Mouse (Mus musculus) embryonic fibroblast, embryonic 13.5 days (primary cell): Measurements from ENCODE around the gene Magi2. TPM values are rescaled to one million over a fixed set of nuclear protein-coding genes. Genes with fewer than 3 reads are reported as not detected.

Experiments
- H3K27ac ChIP-seq: 2 replicates; pipeline ENCODE4 v1.5.1; 2012; ENCODE audit warnings: low read length, control low read depth, inconsistent platforms; ENCODE audit not compliant: insufficient read depth
- H3K4me1 ChIP-seq: 2 replicates; pipeline ENCODE4 v1.6.1; 2011; ENCODE audit warnings: low read length; ENCODE audit not compliant: control insufficient read depth, insufficient read depth
- H3K4me3 ChIP-seq: 2 replicates; pipeline ENCODE4 v1.5.1; 2011; ENCODE audit warnings: mild to moderate bottlenecking, control low read depth, low read length; ENCODE audit not compliant: insufficient read depth
- CTCF ChIP-seq: IDR thresholded peaks from 2 replicates; pipeline ENCODE4 v1.5.1; 2011; ENCODE audit warnings: mild to moderate bottlenecking, control low read depth, low read length, moderate library complexity, borderline replicate concordance; ENCODE audit not compliant: insufficient read depth
- POLR2A ChIP-seq: IDR thresholded peaks from 2 replicates; pipeline ENCODE4 v1.6.1; 2011; ENCODE audit warnings: low read depth, mild to moderate bottlenecking, control low read depth, low read length, moderate library complexity
- polyA plus RNA-seq: library from polyadenylated mRNA; stranded (reverse); fragments of >200 nt; gene quantifications from 2 replicates; pipeline ENCODE4 v1.2.4, GENCODE M21; 2011; ENCODE audit warnings: low read depth; ENCODE audit not compliant: missing spikeins, insufficient read length

Gene Magi2
- polyA plus RNA-seq, 1 experiment, result 4.6 TPM

DNA sequence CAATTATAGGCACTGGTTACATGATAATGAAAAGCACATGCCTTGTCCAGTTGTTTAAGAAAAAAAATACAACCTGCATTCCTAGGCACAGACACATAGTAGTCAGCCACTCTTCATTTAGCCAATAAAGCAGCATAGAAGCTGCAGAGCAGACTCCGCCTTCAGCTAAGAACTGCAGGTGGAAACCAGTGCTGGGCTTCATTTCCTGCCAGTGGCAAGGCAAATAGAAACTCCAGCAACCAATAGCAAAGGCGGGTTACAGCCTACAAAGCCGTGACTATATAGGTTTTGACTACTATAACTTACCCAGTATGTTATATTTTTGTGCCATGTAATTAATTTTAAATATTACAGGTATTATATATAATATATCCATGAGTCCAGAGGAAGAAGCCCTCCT lies 1135.3 kb downstream of the Magi2 start:
- H3K4me1 ChIP-seq, result no peaks in the 10 kb centered on the region
- no peak overlapping the region for H3K4me3 ChIP-seq
- H3K27ac ChIP-seq, result no peak overlapping the region
- TF ChIP-seq CTCF (no peak), POLR2A (no peak)

DNA sequence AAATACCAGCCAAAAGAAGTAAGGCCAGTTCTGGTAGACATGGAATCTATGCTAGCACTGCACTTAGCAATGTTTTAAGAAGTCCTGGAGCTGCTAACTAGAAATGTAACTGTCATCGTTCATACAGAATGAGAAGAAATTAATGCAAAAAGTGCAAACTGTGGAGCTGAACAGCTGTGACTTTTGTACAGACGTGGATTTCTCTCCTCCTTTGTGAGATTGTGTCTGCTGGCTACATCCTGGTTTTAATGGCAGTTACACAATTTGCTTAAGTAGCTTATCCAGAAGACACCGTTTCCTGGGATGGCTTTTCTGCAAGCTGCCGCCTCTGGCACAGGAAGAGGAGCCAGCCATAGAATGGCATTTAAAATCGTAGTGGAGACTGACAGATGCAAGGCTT lies 1136.4 kb downstream of the Magi2 start:
- Histone ChIP-seq H3K27ac (no peak overlapping the region), H3K4me1 (no peaks in the 10 kb centered on the region), H3K4me3 (no peak overlapping the region)
- TF ChIP-seq POLR2A, result no peak
- no peak for TF ChIP-seq CTCF

DNA sequence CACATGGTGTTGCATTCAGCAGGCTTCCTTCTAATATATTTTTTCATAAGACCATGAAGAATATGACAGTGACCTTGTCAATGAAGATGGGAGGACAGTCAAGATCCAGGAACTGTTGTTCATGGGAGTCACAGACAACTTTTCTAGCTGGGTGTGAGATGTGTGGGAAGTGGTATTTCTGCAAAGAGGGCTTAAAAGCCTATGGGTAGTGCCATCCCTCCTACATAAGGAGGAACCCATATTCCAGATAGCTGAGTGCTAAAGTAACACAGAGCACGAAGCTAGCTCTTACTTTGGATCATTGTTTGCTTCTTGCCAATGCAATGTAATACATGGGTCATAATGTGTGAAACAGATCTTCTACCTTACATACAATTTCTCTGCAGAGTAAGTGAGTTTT lies 1146.8 kb downstream of the Magi2 start:
- no peak overlapping the region for H3K27ac ChIP-seq
- 0 out of 2 replicates have a peak, but pooled peaks cover 2% of the 10 kb centered on the region for H3K4me1 ChIP-seq
- no peak overlapping the region for H3K4me3 ChIP-seq
- TF ChIP-seq POLR2A (no peak), CTCF (no peak)

DNA sequence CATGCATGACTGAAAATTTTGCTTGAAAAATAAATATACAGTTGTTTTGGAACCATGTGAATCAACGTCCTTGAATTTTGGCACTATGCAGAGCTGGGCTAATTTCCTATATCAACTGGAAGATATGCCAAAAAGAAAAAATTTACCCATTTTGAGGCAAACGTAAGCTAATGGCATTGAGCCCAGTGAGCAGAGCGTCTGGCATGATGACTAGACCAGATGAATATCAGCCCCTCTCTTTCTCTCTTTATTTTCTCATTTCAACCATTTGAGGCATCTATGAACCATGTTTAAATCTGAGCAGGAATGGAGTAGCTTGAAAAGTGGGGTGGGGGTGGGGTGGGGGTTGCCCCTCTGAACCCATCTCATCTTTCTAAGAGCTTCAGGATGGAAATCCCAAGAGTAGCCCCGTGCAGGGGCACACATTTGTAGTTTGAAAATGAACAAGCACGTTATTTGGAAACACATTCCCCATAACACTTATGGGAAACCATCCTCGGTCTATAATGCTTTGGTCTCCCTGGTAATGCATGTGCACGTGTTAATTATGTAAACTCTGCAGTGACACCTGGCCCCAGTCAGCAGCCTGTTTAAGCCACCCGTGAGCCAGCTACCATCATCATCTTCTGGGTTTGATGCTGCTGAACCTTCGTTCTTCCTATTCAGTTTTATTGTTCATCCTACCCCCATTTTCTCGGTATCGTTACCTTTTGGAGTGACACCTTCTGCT lies 1151.4 kb downstream of the Magi2 start:
- H3K27ac ChIP-seq, result no peak overlapping the region
- no peak overlapping the region for H3K4me3 ChIP-seq
- H3K4me1 ChIP-seq, result peaks cover 2% of the 10 kb centered on the region; the same call in 1 of the 2 replicates
- TF ChIP-seq CTCF, result no peak

DNA sequence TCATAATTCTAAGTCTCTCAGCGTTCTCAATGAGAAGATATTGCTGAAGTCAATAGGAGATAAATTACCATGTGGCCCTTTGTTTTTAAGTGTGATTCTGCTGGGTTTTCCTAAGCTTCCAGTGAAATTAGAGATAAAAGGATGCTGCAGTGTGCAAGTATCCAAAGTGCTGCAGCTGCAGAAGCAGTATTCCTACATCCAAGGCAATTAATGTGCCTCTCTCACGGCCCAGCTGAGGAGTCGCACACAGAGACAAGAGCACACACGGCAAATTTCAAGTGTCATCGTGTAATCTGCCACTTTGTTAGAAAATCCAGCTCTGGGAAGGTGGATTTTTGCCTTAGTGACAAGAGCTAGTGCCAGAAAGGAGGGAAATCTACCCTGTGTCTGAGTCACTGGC lies 1177.7 kb downstream of the Magi2 start:
- Histone ChIP-seq H3K4me3 (no peak overlapping the region), H3K27ac (no peak overlapping the region), H3K4me1 (no peaks in the 10 kb centered on the region)
- TF ChIP-seq CTCF (no peak), POLR2A (no peak)

DNA sequence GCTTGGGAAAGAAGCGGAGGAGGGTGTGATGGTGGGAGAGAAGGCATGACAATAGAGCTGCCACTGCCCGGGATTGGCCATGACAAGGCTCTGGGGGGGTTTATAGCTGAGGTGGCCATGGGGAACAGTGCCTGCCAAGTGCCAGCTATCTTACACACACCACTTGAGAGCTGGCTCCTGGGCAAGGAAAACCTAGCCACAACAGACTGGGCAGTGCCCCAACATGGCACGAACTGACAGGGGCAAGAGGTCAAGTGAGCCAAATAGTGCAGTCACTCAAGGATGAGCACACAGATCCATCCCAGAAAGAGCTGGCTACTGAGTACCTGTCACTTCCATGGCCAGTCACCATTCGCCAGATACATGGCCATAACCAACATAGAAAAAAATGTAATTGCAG lies 1179.8 kb downstream of the Magi2 start:
- Histone ChIP-seq H3K4me3 (no peak overlapping the region), H3K4me1 (no peaks in the 10 kb centered on the region), H3K27ac (no peak overlapping the region)
- no peak for TF ChIP-seq CTCF
- no peak for TF ChIP-seq POLR2A

DNA sequence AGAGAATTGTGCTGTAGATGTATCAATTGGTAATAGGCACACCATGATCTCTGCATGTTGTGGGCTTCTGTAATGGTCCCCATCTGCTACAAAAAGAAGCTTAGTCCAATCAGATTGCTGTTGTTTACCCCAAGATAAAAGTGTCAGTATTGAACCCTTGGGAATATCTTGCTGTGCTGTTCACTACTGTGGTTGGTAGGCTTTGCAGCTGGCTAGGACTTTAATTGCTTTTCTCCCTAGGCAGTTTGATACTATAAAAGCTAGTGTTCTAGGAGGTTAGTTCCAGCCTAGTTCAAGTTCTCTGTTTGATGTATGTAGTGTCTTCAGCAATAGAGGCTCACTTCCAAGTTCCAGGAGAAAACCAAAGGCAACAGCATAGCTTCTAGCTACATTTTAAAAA lies 1188.5 kb downstream of the Magi2 start:
- no peaks in the 10 kb centered on the region for H3K4me1 ChIP-seq
- TF ChIP-seq POLR2A (no peak), CTCF (no peak)
- H3K27ac ChIP-seq, result no peak overlapping the region
- H3K4me3 ChIP-seq, result no peak overlapping the region

DNA sequence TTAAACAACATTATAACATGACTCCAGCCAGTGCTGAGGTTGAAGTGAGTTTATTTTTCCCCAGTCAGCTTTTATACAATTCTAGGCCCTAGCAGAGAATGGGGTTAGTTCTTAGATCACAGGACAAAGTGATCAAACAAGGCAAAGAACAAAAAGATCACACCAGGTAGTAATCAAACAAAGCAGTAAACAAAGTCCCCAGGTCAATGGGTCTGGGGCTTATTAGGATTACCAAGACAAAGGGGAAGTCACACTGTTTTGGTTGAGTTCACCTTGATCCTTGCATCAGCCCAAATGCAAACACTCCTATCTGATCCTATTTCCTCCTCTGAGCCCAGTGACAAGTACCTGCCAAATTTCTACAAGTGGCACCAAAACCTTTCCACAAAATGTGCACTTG lies 1190.5 kb downstream of the Magi2 start:
- Histone ChIP-seq H3K27ac (no peak overlapping the region), H3K4me3 (no peak overlapping the region), H3K4me1 (no peaks in the 10 kb centered on the region)
- TF ChIP-seq POLR2A (no peak), CTCF (no peak)

DNA sequence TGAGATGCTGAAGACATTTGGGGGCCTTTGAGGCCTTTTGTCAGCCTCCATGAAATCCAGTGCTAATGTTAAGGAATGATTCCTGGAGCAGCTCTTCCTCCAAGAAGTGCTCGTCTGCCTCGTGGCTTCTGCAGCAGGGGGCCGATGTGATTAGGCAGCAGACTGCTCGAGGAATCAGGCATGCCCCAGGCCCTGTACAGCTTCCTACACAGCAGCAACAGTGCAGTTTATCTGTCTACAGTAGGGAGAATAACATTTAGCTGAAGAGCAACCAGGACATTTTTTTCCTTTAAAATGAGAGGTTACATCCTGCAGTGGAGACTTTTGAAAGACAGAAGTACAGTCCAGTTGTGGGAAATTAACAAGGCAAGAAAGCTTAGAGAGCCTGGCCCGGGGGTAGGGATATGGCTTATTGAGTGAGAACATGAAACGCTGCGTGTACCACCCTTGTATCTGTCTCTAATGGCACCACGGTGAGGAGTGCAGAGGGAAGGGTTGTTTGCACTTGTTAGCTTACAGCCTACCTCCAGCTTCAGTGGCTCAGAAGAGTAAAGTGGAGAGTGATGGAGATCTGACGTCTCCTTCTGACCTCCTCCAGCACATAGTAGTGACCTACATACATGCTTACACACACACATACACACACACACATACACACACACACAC lies 1205.4 kb downstream of the Magi2 start:
- no peaks in the 10 kb centered on the region for H3K4me1 ChIP-seq
- no peak overlapping the region for H3K27ac ChIP-seq
- no peak for TF ChIP-seq CTCF
- no peak for TF ChIP-seq POLR2A
- H3K4me3 ChIP-seq, result no peak overlapping the region

DNA sequence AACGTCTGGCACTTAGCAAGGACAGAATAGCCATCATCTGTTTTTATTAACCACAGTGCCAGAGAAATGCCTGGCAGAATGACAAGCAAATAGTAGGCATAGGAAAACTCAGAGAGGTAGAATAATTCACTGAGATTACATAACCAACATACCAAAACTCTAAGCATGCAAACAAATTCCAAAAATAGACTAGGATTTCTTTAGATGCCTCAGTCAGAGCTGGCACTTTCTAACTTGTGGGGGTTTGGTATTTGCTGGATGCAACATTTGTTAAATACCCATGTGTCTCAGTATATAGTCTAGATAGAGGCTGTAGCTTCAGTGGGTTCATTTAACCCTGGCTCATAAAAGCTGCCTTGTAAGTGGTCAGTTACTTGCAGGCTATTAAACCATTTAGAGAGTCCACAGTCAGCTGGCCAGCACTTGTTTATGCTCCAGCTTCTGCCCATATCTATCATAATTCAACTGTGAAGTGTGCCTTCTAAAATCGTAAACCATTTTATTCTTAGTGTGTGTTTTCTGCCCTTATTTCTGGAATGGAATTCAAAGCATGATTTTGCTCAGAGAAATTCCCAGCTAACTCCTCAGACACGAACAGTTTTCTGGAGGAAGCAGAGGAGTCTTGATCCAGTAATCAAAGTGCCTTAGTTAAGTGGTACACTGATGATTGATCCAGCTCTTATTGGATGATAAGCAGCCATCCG lies 1219.8 kb downstream of the Magi2 start:
- Histone ChIP-seq H3K27ac (no peak overlapping the region), H3K4me3 (no peak overlapping the region), H3K4me1 (no peaks in the 10 kb centered on the region)
- no peak for TF ChIP-seq CTCF
- TF ChIP-seq POLR2A, result no peak

DNA sequence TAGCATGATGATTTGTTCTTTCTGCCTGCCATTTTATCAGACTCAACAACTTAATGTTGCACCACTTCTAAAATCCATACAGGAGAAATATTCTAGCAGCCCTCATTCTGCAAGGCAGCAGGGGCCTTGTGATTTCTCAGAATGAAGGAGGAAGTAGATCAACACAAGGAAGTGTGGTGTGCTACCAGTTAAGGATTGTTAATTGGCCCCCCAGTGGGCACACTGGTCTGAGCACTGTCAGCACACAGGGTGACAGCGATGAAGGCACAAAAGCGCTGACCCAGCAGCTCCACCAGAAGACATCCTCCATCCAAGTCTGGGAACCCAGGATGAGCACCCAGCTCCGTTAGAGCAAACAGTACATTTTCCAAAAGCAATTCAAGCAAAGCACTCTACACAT lies 1229.3 kb downstream of the Magi2 start:
- Histone ChIP-seq H3K27ac (no peak overlapping the region), H3K4me1 (no peaks in the 10 kb centered on the region)

More for the DNA sequence above, 1229.3 kb downstream of the Magi2 start:
- TF ChIP-seq CTCF (no peak), POLR2A (no peak)
- no peak overlapping the region for H3K4me3 ChIP-seq
